Mouse (Mus musculus) spleen, adult 18-20 months (tissue): ENCODE results near the gene Nav1.

Source experiments
- DNase-seq, 2 experiments: peaks; one replicate each; pipeline ENCODE4 v3.0.0; 2022; ENCODE audit warnings: mixed read lengths in 2 of 2

Gene Nav1

GRCm38 (mm10) chr1:135615715-135616641 is 8.9 kb upstream of the Nav1 start:
- DNase-seq, result no peak

GRCm38 (mm10) chr1:135609621-135610020 is 2.5 kb upstream of the Nav1 start:
- DNase-seq, result no peak

- DNase-seq, result no peak
Measured at GRCm38 (mm10) chr1:135606355-135607015, 610 bp downstream of the Nav1 start.

GRCm38 (mm10) chr1:135605530-135605929 is 1.6 kb downstream of the Nav1 start:
- no peak for DNase-seq

GRCm38 (mm10) chr1:135604361-135605052 is 2.6 kb downstream of the Nav1 start:
- DNase-seq, result no peak

GRCm38 (mm10) chr1:135603121-135603870 is 3.8 kb downstream of the Nav1 start:
- DNase-seq, result no peak

GRCm38 (mm10) chr1:135600023-135601005 is 6.8 kb downstream of the Nav1 start:
- no peak for DNase-seq

GRCm38 (mm10) chr1:135598251-135598879 is 8.7 kb downstream of the Nav1 start:
- no peak for DNase-seq

GRCm38 (mm10) chr1:135594279-135594903 is 12.7 kb downstream of the Nav1 start:
- DNase-seq, result no peak

- DNase-seq, result no peak
Measured at GRCm38 (mm10) chr1:135593560-135594278, 13.4 kb downstream of the Nav1 start.

GRCm38 (mm10) chr1:135590776-135591175 is 16.3 kb downstream of the Nav1 start:
- DNase-seq, result no peak

GRCm38 (mm10) chr1:135588973-135589372 is 18.1 kb downstream of the Nav1 start:
- no peak for DNase-seq

GRCm38 (mm10) chr1:135586903-135587302 is 20.2 kb downstream of the Nav1 start:
- DNase-seq, result no peak

GRCm38 (mm10) chr1:135585573-135585972 is 21.5 kb downstream of the Nav1 start:
- DNase-seq, result no peak

GRCm38 (mm10) chr1:135584587-135585541 is 22.2 kb downstream of the Nav1 start:
- no peak for DNase-seq

- no peak for DNase-seq
Measured at GRCm38 (mm10) chr1:135583678-135584515, 23.2 kb downstream of the Nav1 start.

- DNase-seq, result no peak
Measured at GRCm38 (mm10) chr1:135583081-135583677, 23.9 kb downstream of the Nav1 start.
